Comparison of ENCODE assay signal across 19 mouse cellular contexts in genomic region chr5:14539961-14540627, GRCm38 (mm10). TPM values are rescaled to one million over a fixed set of nuclear protein-coding genes. Genes with fewer than 3 reads are reported as not detected.
DNase-seq lines count a peak whose midpoint lies in the region; ATAC-seq lines count a peak whose summit lies in the region.
"Had no signal": no experiment of that assay in that cellular context is flagged by ENCODE, and none has a peak within 500 bp of the region (broad histone marks: within the 10 kb centered on the region; RNA-seq: fewer than 3 reads in every experiment).

No protein-coding gene starts in this region.

- H3K36me3 ChIP-seq in hindbrain, embryonic 13.5 days, result peaks cover 15% of the 10 kb centered on the region
- 0 out of 2 replicates have a peak, but pooled peaks cover 11% of the 10 kb centered on the region for H3K36me3 ChIP-seq in hindbrain, embryonic 10.5 days
- peaks cover 6% of the 10 kb centered on the region; the same call in 1 of the 2 replicates for H3K36me3 ChIP-seq in neural tube, embryonic 12.5 days
- peaks cover 13% of the 10 kb centered on the region for H3K36me3 ChIP-seq in midbrain, embryonic 16.5 days (ENCODE audit: control insufficient read depth, insufficient read depth, low read length)
- H3K36me3 ChIP-seq: stomach, embryonic 15.5 days had no signal

- no peak overlapping the region for H3K9ac ChIP-seq in hindbrain, embryonic 13.5 days
- no peak overlapping the region for H3K9ac ChIP-seq in neural tube, embryonic 12.5 days
- no peak overlapping the region for H3K9ac ChIP-seq in midbrain, embryonic 16.5 days (ENCODE audit: low read depth, low read length)
- H3K9ac ChIP-seq: forebrain, postnatal 0 days; stomach, embryonic 15.5 days had no signal

- H3K9me3 ChIP-seq in hindbrain, embryonic 13.5 days, result no peaks in the 10 kb centered on the region
- H3K9me3 ChIP-seq in hindbrain, embryonic 10.5 days, result no peaks in the 10 kb centered on the region
- no peaks in the 10 kb centered on the region for H3K9me3 ChIP-seq in neural tube, embryonic 12.5 days
- no peaks in the 10 kb centered on the region for H3K9me3 ChIP-seq in midbrain, embryonic 16.5 days (replicated peaks; ENCODE audit: control insufficient read depth, low read length, poor library complexity, severe bottlenecking)
- H3K9me3 ChIP-seq: stomach, embryonic 15.5 days had no signal

- no peak overlapping the region for H3K4me3 ChIP-seq in hindbrain, embryonic 13.5 days
- no peak overlapping the region for H3K4me3 ChIP-seq in hindbrain, embryonic 10.5 days
- H3K4me3 ChIP-seq in neural tube, embryonic 12.5 days, result no peak overlapping the region
- H3K4me3 ChIP-seq in midbrain, embryonic 16.5 days (ENCODE audit: low read depth, low read length), result no peak overlapping the region
- H3K4me3 ChIP-seq: megakaryocyte, embryonic 14.5 days; myocyte; stomach, embryonic 15.5 days had no signal

- no peaks in the 10 kb centered on the region for H3K27me3 ChIP-seq in hindbrain, embryonic 13.5 days
- no peaks in the 10 kb centered on the region for H3K27me3 ChIP-seq in hindbrain, embryonic 10.5 days (ENCODE audit: insufficient read depth, poor library complexity, severe bottlenecking)
- H3K27me3 ChIP-seq in neural tube, embryonic 12.5 days (replicated peaks), result no peaks in the 10 kb centered on the region
- no peaks in the 10 kb centered on the region for H3K27me3 ChIP-seq in midbrain, embryonic 16.5 days (ENCODE audit: control insufficient read depth, insufficient read depth, low read depth, low read length)
- H3K27me3 ChIP-seq: megakaryocyte, embryonic 14.5 days; stomach, embryonic 15.5 days had no signal

- DNase-seq in cerebellum, postnatal 36 days, result no peak
- no peak for DNase-seq in hindbrain, embryonic 10.5 days (ENCODE audit: low spot score)
- no peak for DNase-seq in neural tube, embryonic 10.5 days (ENCODE audit: extremely low spot score, low spot score)
- no peak for DNase-seq in adrenal gland, postnatal 4 days (ENCODE audit: low spot score in 2 of 2)
- DNase-seq: adrenal gland, adult 8-10 months; forebrain, postnatal 0 days; kidney, adult 11 months; kidney, postnatal 36 days; right cerebral cortex, postnatal 25 days; thymus, adult 18-20 months had no signal

- ATAC-seq in cerebellum, adult (ENCODE audit: insufficient number of reproducible peaks, low FRiP score, low TSS enrichment), result 0 out of 2 replicates have a peak, but pooled peaks have one; percentile 42
- ATAC-seq in hindbrain, embryonic 13.5 days (ENCODE audit: low FRiP score), result peak; percentile 13; the same call in 1 of the 2 replicates
- 0 out of 2 replicates have a peak, but pooled peaks have one; percentile 30 for ATAC-seq in neural tube, embryonic 12.5 days (ENCODE audit: low FRiP score, low read depth)
- ATAC-seq in midbrain, embryonic 16.5 days, result 0 out of 2 replicates have a peak, but pooled peaks have one; percentile 53
- ATAC-seq: forebrain, postnatal 0 days; Patski had no signal

- 82% methylated on average over 13 of the region's 13 CpGs for WGBS in hindbrain, embryonic 13.5 days
- 82% methylated on average over 13 of the region's 13 CpGs for WGBS in hindbrain, embryonic 10.5 days
- WGBS in neural tube, embryonic 12.5 days, result 76% methylated on average over 13 of the region's 13 CpGs
- WGBS in midbrain, embryonic 16.5 days, result 84% methylated on average over 13 of the region's 13 CpGs

- H3K4me2 ChIP-seq in hindbrain, embryonic 13.5 days, result no peak overlapping the region
- no peak overlapping the region for H3K4me2 ChIP-seq in neural tube, embryonic 12.5 days (replicated peaks)
- no peak overlapping the region for H3K4me2 ChIP-seq in midbrain, embryonic 16.5 days (ENCODE audit: low read length)
- H3K4me2 ChIP-seq: stomach, embryonic 15.5 days had no signal

- H3K4me1 ChIP-seq in hindbrain, embryonic 13.5 days (replicated peaks), result 0 out of 2 replicates have a peak, but pooled peaks cover 4% of the 10 kb centered on the region
- H3K4me1 ChIP-seq in hindbrain, embryonic 10.5 days (replicated peaks), result no peaks in the 10 kb centered on the region
- no peaks in the 10 kb centered on the region for H3K4me1 ChIP-seq in neural tube, embryonic 12.5 days
- no peaks in the 10 kb centered on the region for H3K4me1 ChIP-seq in midbrain, embryonic 16.5 days (ENCODE audit: control insufficient read depth, insufficient read depth, low read length)
- H3K4me1 ChIP-seq: megakaryocyte, embryonic 14.5 days; stomach, embryonic 15.5 days had no signal

- no peak overlapping the region for H3K27ac ChIP-seq in hindbrain, embryonic 13.5 days
- no peak overlapping the region for H3K27ac ChIP-seq in hindbrain, embryonic 10.5 days
- no peak overlapping the region for H3K27ac ChIP-seq in neural tube, embryonic 12.5 days
- no peak overlapping the region for H3K27ac ChIP-seq in midbrain, embryonic 16.5 days (ENCODE audit: low read length)
- H3K27ac ChIP-seq: stomach, embryonic 15.5 days had no signal

RNA-seq across cellular contexts. Expression of gene Pclo, which starts 25.4 kb away (rescaled TPM):
- polyA plus RNA-seq in hindbrain, embryonic 13.5 days (2015; fragmentation: Nextera tagmentation; extraction: Ambion mirVana), result 9.3 and 9.5 TPM in 2 replicates
- 0.92 and 1.8 TPM in 2 replicates for polyA plus RNA-seq in hindbrain, embryonic 10.5 days (2016; fragmentation: Nextera tagmentation; extraction: Ambion mirVana)
- polyA plus RNA-seq in neural tube, embryonic 12.5 days (2016; fragmentation: Nextera tagmentation; extraction: Ambion mirVana), result 5.0 and 5.1 TPM in 2 replicates
- 13.6 TPM in 2 replicates for polyA plus RNA-seq in midbrain, embryonic 16.5 days (2015; fragmentation: Nextera tagmentation; extraction: Ambion mirVana)
- 1 to 10 TPM; 8.4 to 9.7 TPM for total RNA-seq in adrenal gland, postnatal 4 days (2021)
- total RNA-seq: neutrophil, adult 5-6 weeks had no signal
- polyA plus RNA-seq: Patski had no signal
